Mouse (Mus musculus) embryonic fibroblast, embryonic 13.5 days (primary cell): ENCODE results near the gene Apobec3. TPM values are rescaled to one million over a fixed set of nuclear protein-coding genes. Genes with fewer than 3 reads are reported as not detected.

Source experiments
- H3K27ac ChIP-seq: 2 replicates; pipeline ENCODE4 v1.5.1; 2012; ENCODE audit warnings: low read length, control low read depth, inconsistent platforms; ENCODE audit not compliant: insufficient read depth
- H3K4me1 ChIP-seq: 2 replicates; pipeline ENCODE4 v1.6.1; 2011; ENCODE audit warnings: low read length; ENCODE audit not compliant: control insufficient read depth, insufficient read depth
- H3K4me3 ChIP-seq: 2 replicates; pipeline ENCODE4 v1.5.1; 2011; ENCODE audit warnings: mild to moderate bottlenecking, control low read depth, low read length; ENCODE audit not compliant: insufficient read depth
- CTCF ChIP-seq: IDR thresholded peaks from 2 replicates; pipeline ENCODE4 v1.5.1; 2011; ENCODE audit warnings: mild to moderate bottlenecking, control low read depth, low read length, moderate library complexity, borderline replicate concordance; ENCODE audit not compliant: insufficient read depth
- POLR2A ChIP-seq: IDR thresholded peaks from 2 replicates; pipeline ENCODE4 v1.6.1; 2011; ENCODE audit warnings: low read depth, mild to moderate bottlenecking, control low read depth, low read length, moderate library complexity
- polyA plus RNA-seq: library from polyadenylated mRNA; stranded (reverse); fragments of >200 nt; gene quantifications from 2 replicates; pipeline ENCODE4 v1.2.4, GENCODE M21; 2011; ENCODE audit warnings: low read depth; ENCODE audit not compliant: missing spikeins, insufficient read length

The Apobec3 gene
- polyA plus RNA-seq, 1 experiment: 35.3 TPM

DNA sequence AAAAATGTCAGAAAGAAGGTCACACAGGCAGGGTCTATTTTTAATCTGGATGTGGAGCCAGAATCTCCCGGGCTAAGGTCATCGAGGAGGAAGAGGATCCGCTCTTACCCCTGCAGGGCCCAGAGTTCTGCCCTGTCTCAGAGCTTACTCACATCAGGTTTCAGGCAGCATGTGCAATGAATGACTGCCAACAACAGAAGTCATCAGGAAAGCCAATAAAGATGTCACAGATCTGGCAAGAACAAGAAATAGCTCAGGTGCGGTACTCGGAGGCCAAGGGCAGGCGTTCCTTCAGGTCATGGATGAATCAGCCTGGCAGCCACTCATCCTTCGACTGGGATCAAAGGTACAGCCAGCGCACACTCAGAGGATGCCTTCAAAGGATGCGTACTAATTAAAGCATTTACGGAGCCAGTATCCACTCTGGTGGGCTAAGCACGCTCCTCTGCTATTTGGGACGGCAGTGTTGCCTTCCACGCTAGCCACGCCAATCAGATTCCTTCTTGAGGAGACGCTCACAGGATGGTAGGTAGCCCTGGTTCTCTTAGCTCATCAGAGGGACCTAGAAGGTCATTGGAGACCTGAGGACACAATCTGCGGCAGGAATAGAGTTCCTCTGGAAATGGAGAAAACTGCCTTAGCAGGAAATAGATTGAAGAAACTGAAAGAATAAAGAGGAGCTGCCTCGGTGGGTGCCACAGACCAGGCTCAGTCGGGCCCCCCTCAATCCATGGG lies 16.0 kb upstream of the Apobec3 start:
- no peak for TF ChIP-seq POLR2A
- TF ChIP-seq CTCF: no peak
- H3K27ac ChIP-seq: no peak overlapping the region
- H3K4me1 ChIP-seq: peaks cover 2% of the 10 kb centered on the region; the same call in 1 of the 2 replicates
- H3K4me3 ChIP-seq: no peak overlapping the region

- no peak overlapping the region for H3K4me3 ChIP-seq
- TF ChIP-seq CTCF: no peak
- no peak for TF ChIP-seq POLR2A
- H3K4me1 ChIP-seq: peaks cover 2% of the 10 kb centered on the region; the same call in 1 of the 2 replicates
- H3K27ac ChIP-seq: peak overlapping the region; percentile 22; the same call in 1 of the 2 replicates
These were observed 12.7 kb upstream of the Apobec3 start for GRCm38 (mm10) chr15:79878725-79879136.

GRCm38 (mm10) chr15:79879319-79879718 lies 12.1 kb upstream of the Apobec3 start:
- Histone ChIP-seq H3K4me1 (peaks cover 2% of the 10 kb centered on the region; the same call in 1 of the 2 replicates), H3K4me3 (no peak overlapping the region), H3K27ac (peak overlapping the region; percentile 22; the same call in 1 of the 2 replicates)
- TF ChIP-seq POLR2A (peak; percentile 48), CTCF (no peak)

DNA sequence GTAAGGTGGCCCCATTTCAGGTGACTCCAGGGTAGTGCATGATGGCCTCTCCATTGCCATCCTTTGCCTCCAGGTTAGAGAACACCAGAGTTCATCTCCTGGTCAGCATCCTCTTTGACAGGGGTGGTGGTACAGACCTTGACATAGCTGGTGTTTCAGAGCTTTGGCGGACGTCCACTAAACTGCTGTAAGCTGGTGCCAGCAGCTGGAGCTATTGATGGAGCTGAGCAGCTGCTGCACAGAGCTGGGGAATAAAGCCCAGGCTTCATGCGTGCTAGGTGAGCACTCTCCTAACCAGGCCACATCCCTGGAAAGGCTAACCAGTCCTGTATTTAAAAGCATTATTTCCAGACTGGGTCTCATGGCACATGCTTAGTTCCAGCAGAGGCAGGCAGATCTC lies 11.0 kb upstream of the Apobec3 start:
- H3K4me1 ChIP-seq: peaks cover 2% of the 10 kb centered on the region; the same call in 1 of the 2 replicates
- H3K4me3 ChIP-seq: no peak overlapping the region
- TF ChIP-seq POLR2A: no peak
- TF ChIP-seq CTCF: no peak
- no peak overlapping the region for H3K27ac ChIP-seq

GRCm38 (mm10) chr15:79882623-79883267 lies 8.7 kb upstream of the Apobec3 start:
- peaks cover 2% of the 10 kb centered on the region; the same call in 1 of the 2 replicates for H3K4me1 ChIP-seq
- TF ChIP-seq CTCF (no peak), POLR2A (no peak)
- no peak overlapping the region for H3K27ac ChIP-seq
- H3K4me3 ChIP-seq: no peak overlapping the region

DNA sequence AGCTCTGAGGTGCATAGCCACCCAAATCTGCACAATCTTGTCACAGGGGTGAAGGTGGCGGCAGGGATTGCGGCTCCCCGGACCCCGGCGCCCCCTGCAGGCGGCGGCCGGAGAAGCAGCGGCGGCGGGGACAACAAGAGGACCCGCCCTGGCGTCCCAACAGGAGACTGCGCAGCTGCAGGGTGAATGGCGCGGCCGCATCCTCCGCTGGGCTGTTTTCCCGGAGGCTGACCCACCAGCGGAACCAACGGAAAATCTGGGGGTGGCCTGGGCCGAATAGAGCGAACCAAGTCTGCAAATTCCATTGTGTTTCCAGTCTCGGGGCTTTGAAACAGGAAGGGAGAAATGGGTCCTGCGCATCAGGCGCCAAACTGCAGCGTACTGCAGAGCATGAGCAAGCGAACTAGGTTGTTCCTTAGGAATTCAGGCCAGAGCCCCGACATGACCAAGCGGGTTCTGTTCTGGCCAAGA lies 8.1 kb upstream of the Apobec3 start:
- Histone ChIP-seq H3K27ac (peak overlapping the region; percentile 61), H3K4me3 (peak overlapping the region; percentile 11; the same call in 1 of the 2 replicates), H3K4me1 (peaks cover 2% of the 10 kb centered on the region; the same call in 1 of the 2 replicates)
- peak; percentile 54 for TF ChIP-seq CTCF
- TF ChIP-seq POLR2A: peak; percentile 70

- no peak for TF ChIP-seq CTCF
- TF ChIP-seq POLR2A: no peak
- H3K4me3 ChIP-seq: no peak overlapping the region
- H3K4me1 ChIP-seq: no peaks in the 10 kb centered on the region
- no peak overlapping the region for H3K27ac ChIP-seq
These were observed 6.6 kb upstream of the Apobec3 start for GRCm38 (mm10) chr15:79884820-79885219.

- TF ChIP-seq CTCF (no peak), POLR2A (peak; percentile 81)
- Histone ChIP-seq H3K4me1 (peaks cover 2% of the 10 kb centered on the region; the same call in 1 of the 2 replicates), H3K27ac (peak overlapping the region; percentile 5; the same call in 1 of the 2 replicates)
These were observed 718 bp downstream of the Apobec3 start for GRCm38 (mm10) chr15:79892213-79892541.

DNA sequence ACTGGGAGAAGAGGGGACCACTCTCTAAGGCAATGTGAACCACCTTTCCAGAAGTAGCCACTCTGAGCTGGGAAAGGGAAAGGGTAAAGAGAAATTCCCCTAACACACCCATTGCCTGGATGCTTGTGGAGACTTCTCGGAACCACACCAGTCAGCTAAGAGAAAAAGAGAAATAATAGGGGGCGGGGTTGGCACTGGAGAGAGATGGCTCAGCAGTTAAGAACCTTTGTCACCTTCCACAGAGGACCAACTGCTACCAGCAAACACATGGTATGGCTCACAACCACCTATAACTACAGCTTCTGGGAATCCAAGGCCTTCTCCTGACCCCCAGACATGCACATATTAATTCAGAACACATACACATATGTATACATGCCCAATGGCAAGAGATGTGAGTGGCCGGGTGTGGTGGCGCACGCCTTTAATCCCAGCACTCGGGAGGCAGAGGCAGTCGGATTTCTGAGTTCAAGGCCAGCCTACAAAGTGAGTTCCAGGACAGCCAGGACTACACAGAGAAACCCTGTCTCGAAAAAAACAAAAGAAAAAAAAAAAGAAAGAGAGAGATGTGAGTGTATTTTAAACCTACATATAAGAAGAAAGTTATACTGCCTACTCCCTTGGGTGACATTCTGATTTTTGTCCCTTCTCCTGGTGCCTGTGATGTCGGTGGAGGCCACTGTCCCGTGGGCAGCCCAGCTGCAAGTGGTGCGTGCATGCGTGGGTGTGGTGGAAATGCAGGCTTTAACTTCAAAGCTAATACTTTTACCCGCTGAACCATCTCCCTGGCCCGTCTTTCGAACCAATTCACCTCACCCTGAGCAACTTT lies 1.8 kb downstream of the Apobec3 start:
- H3K4me1 ChIP-seq: peaks cover 2% of the 10 kb centered on the region; the same call in 1 of the 2 replicates

More at GRCm38 (mm10) chr15:79892213-79892541, 718 bp downstream of the Apobec3 start:
- peak overlapping the region; percentile 54 for H3K4me3 ChIP-seq

More for the DNA sequence above, 1.8 kb downstream of the Apobec3 start:
- H3K27ac ChIP-seq: no peak overlapping the region
- H3K4me3 ChIP-seq: peak overlapping the region; percentile 54
- TF ChIP-seq CTCF (no peak), POLR2A (no peak)
